Mouse (Mus musculus): ENCODE results near the gene 4930558K02Rik. TPM values are rescaled to one million over a fixed set of nuclear protein-coding genes. Genes with fewer than 3 reads are reported as not detected.
A peak's percentile ranks its signal among the peaks of the same experiment; 100 is the strongest.

4930558K02Rik gene
- polyA plus RNA-seq, 1 experiment from 2014 or later: not detected

DNA sequence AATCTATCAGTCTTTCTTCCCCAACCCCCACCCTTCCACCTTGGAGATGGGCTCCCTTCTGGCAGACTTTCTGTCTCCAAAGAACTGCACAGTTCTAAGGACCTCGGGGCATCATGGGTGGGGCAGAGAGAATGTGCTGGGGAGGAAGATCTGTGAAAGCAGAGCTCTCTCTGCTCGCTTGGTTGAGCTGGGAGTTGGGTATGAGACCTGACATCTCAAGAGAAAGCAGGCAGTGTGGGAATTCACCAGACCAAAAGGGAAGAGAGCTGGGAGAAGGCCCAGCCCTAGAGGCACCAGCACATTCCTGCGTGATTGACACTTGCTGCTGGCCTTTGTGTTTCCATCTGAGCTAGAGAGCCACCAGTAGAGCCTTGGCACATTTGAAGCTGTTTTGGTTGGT, 63.4 kb downstream of the 4930558K02Rik start:
- Histone ChIP-seq H3K27ac (replicated peaks) (no peak overlapping the region), H3K4me1 (replicated peaks) (0 out of 2 replicates have a peak, but pooled peaks cover 3% of the 10 kb centered on the region), H3K4me2 (no peak overlapping the region), H3K9me3 (replicated peaks) (no peaks in the 10 kb centered on the region), H3K36me3 (replicated peaks) (no peaks in the 10 kb centered on the region), H3K27me3 (0 out of 2 replicates have a peak, but pooled peaks cover 5% of the 10 kb centered on the region), H3K9ac (no peak overlapping the region), H3K4me3 (replicated peaks) (no peak overlapping the region)
- ATAC-seq (ENCODE audit: insufficient read depth): no peak
- 57% methylated on average over 3 of the region's 3 CpGs for WGBS (ENCODE audit: insufficient replicate concordance)

DNA sequence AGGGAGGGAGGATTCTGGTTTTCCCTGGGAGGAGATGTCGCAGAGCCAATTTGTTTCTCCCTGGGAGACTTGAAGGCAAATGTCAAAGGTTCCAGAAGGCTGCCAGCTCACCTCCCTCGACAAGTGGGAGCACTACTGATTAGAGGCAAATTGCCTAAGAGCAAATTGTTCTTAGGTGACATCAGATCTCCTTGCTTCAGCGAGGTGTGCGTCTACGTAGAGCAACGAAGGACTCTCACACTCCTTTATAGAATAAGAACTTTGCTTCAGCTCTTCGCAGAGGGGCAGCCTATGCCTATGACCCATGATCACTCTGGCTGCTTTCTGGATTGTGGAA, 65.8 kb downstream of the 4930558K02Rik start:
- Histone ChIP-seq H3K4me1 (replicated peaks) (0 out of 2 replicates have a peak, but pooled peaks cover 2% of the 10 kb centered on the region), H3K4me2 (no peak overlapping the region), H3K27ac (replicated peaks) (no peak overlapping the region), H3K4me3 (replicated peaks) (no peak overlapping the region), H3K9ac (no peak overlapping the region), H3K36me3 (replicated peaks) (no peaks in the 10 kb centered on the region), H3K27me3 (0 out of 2 replicates have a peak, but pooled peaks cover 4% of the 10 kb centered on the region), H3K9me3 (replicated peaks) (no peaks in the 10 kb centered on the region)
- no peak for ATAC-seq (ENCODE audit: insufficient read depth)
- WGBS (ENCODE audit: insufficient replicate concordance): 67% methylated on average over 7 of the region's 7 CpGs

DNA sequence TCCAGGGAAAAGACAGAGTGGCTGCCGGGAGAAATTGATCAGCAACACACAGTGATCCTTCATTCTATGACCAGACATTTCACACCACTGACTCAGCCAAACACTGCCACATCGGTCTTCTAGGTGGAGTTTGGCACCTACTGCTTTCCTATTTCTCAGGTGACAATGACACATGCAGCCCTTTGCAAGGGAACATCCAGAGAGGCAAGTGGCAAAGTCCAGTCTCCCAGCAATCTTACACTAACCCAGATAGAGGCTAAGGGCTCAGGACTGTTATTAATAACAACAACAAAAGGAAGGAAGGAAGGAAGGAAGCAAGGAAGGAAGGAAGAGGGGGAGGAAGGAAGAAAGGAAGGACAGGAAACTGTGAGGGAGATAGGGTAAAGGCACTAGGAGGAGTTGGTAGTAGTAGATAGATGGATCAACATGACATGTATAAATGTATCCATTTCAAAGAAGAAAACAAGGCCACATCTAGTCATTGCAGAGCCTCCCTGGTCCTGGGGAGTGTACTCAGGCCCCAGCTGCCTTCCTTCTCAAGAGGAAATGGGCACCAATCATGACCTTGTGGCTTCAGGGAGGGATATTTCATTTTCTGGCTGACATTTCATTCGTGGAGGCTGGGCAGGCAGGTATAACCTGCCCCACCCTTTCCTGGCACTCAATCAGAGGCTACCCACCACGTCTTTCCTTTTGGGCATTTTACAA, 66.3 kb downstream of the 4930558K02Rik start:
- 40% methylated on average over 4 of the region's 4 CpGs for WGBS (ENCODE audit: insufficient replicate concordance)
- Histone ChIP-seq H3K4me1 (replicated peaks) (no peaks in the 10 kb centered on the region), H3K36me3 (replicated peaks) (no peaks in the 10 kb centered on the region), H3K9ac (no peak overlapping the region), H3K27ac (replicated peaks) (no peak overlapping the region), H3K4me2 (no peak overlapping the region), H3K27me3 (0 out of 2 replicates have a peak, but pooled peaks cover 4% of the 10 kb centered on the region), H3K4me3 (replicated peaks) (no peak overlapping the region), H3K9me3 (replicated peaks) (no peaks in the 10 kb centered on the region)
- ATAC-seq (ENCODE audit: insufficient read depth): no peak

DNA sequence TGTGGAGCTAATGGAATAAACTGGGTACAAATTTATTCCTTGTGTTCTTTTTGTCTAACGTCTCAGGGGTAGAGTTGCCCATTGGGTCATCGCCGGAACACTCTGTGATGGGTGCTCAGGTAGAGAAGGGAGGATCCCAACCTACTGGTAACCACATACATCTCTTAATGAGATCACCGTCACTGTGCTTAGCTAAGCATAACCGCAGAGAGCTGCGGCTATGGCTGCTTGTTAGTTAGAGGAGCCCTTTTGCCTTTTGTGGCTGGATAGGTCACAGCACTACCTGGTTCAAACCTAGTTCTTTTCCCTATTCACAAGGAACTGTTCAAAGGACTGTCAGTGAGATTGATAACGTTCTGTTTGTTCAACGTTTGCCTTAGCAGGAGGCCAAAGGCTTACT, 70.4 kb downstream of the 4930558K02Rik start:
- Histone ChIP-seq H3K9ac (no peak overlapping the region), H3K27ac (replicated peaks) (no peak overlapping the region), H3K4me3 (replicated peaks) (no peak overlapping the region), H3K4me2 (no peak overlapping the region), H3K9me3 (replicated peaks) (no peaks in the 10 kb centered on the region), H3K4me1 (replicated peaks) (no peaks in the 10 kb centered on the region), H3K36me3 (replicated peaks) (no peaks in the 10 kb centered on the region), H3K27me3 (no peaks in the 10 kb centered on the region)
- 73% methylated on average over 8 of the region's 8 CpGs for WGBS (ENCODE audit: insufficient replicate concordance)
- no peak for ATAC-seq (ENCODE audit: insufficient read depth)

DNA sequence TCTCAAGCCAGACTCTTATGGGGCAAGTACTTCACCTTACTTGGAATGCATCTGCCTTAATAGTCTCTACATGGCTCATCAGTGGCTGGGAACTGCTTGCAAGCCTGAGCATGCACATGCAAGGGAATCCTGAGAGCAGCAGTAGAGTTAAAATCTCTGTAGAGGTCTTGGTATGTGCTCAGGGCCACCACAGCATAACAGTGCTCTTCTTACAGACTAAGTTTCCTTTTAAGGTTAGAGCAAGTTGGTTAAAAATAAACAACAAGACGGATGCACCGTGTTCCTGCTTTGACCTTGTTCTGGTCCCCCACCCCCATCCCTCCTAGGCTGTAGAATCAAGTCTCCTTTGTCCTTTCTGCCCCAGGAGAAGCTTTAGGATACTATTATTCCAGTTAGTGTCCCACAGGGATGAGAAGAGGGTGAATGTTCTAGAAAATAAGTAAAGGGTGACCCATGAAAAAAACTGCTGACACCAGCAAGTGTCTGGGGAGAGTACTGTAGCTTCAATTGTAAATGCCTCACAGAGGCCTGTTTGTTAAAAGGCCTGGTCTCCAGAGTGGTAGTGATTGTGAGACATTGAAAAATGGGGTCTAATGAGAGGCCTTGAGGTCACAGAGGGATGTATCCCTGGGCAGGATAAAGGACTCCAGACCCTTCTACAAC, 71.5 kb downstream of the 4930558K02Rik start:
- Histone ChIP-seq H3K27ac (replicated peaks) (no peak overlapping the region), H3K4me1 (replicated peaks) (no peaks in the 10 kb centered on the region), H3K9me3 (replicated peaks) (no peaks in the 10 kb centered on the region), H3K4me3 (replicated peaks) (no peak overlapping the region), H3K9ac (no peak overlapping the region), H3K27me3 (no peaks in the 10 kb centered on the region), H3K36me3 (replicated peaks) (no peaks in the 10 kb centered on the region), H3K4me2 (no peak overlapping the region)
- WGBS (ENCODE audit: insufficient replicate concordance): 36% methylated on average over 2 of the region's 2 CpGs
- ATAC-seq (ENCODE audit: insufficient read depth): no peak

DNA sequence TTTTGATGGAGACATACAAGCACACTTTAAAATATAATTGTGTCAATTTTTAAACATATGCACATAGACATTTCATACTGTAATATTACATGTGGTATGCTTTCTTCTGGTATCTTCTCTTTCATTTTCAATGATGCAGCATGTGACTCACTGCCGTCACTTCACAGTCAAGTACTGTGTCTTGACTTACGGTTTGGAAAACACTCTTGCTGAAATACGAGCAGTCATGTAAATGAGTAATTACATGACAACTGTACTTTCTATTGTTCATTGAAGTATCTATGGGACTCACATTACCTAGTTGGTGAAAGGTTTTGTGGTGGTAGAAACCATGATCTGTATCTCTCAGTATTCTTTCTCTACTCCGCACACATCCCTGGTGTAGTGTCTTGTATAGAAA, 72.3 kb downstream of the 4930558K02Rik start:
- no peak overlapping the region for H3K4me3 ChIP-seq (replicated peaks)
- no peaks in the 10 kb centered on the region for H3K9me3 ChIP-seq (replicated peaks)
- WGBS (ENCODE audit: insufficient replicate concordance): 74% methylated on average over 4 of the region's 4 CpGs
- ATAC-seq (ENCODE audit: insufficient read depth): no peak
- H3K4me1 ChIP-seq (replicated peaks): no peaks in the 10 kb centered on the region
- H3K36me3 ChIP-seq (replicated peaks): no peaks in the 10 kb centered on the region
- H3K4me2 ChIP-seq: no peak overlapping the region
- no peaks in the 10 kb centered on the region for H3K27me3 ChIP-seq
- H3K27ac ChIP-seq (replicated peaks): no peak overlapping the region
- H3K9ac ChIP-seq: no peak overlapping the region

DNA sequence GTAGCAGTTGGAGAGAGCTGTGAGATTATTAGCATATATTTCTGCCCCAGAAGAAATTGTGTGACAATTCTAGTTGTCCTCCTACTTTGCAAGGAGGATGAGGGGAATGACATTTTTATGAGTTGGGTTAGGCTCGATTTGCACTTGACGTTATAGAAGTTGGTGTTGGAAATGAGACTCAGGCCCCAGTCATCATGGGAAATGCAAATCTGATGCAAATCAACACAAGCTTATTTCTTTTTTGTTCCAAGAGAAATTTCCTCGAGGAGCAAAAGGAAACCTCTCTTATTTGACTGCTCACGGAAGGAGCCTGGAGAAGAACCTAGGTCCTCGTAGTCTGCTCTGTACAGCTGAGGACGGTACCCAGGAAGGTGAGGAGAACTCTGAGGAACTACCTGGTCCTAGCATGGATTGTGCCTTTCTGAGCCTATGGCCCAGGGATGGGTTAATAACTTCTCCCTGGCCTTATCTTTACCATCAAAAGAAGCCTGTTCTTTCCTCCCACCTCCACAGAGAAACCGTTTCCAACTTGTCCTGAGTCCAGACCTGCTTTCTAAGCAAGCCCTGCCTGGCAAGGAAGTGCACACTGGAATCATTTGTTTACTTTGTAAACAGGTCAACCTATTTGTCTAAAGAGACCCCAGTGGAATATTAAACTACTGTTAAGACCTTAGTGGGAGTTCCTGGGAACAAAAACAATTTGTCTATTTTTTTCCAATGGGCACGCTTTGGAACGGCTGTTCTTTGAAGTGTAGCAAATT, 76.6 kb downstream of the 4930558K02Rik start:
- Histone ChIP-seq H3K9me3 (replicated peaks) (no peaks in the 10 kb centered on the region), H3K4me3 (replicated peaks) (no peak overlapping the region), H3K9ac (no peak overlapping the region), H3K27ac (replicated peaks) (no peak overlapping the region), H3K4me1 (replicated peaks) (no peaks in the 10 kb centered on the region), H3K36me3 (replicated peaks) (no peaks in the 10 kb centered on the region), H3K4me2 (no peak overlapping the region), H3K27me3 (no peaks in the 10 kb centered on the region)
- no peak for ATAC-seq (ENCODE audit: insufficient read depth)
- WGBS (ENCODE audit: insufficient replicate concordance): 68% methylated on average over 9 of the region's 9 CpGs

DNA sequence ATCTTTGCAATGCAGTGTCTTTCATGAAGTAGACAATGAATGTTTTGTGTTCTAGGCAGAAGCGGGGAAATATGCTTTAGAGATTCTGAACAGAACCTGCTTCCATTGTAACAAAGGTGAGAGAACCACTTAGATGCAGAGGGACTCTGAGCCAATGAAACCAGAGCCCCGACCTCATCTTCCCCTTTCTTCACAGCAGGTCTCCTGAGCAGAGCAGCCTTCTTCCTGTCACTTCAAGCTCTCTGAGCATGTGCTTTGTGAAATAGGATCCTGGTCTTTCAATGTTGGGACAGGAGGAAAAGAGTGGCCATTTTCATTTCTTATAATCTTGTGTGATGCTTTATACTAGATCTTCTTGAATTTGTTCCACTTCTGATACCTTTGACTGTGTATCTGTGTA, 79.3 kb downstream of the 4930558K02Rik start:
- ATAC-seq (ENCODE audit: insufficient read depth): no peak
- Histone ChIP-seq H3K4me1 (replicated peaks) (peaks cover 16% of the 10 kb centered on the region), H3K36me3 (replicated peaks) (no peaks in the 10 kb centered on the region), H3K27me3 (no peaks in the 10 kb centered on the region), H3K9me3 (replicated peaks) (no peaks in the 10 kb centered on the region), H3K4me3 (replicated peaks) (no peak overlapping the region), H3K27ac (replicated peaks) (no peak overlapping the region), H3K9ac (no peak overlapping the region), H3K4me2 (no peak overlapping the region)
- WGBS (ENCODE audit: insufficient replicate concordance): 35% methylated on average over 2 of the region's 2 CpGs

DNA sequence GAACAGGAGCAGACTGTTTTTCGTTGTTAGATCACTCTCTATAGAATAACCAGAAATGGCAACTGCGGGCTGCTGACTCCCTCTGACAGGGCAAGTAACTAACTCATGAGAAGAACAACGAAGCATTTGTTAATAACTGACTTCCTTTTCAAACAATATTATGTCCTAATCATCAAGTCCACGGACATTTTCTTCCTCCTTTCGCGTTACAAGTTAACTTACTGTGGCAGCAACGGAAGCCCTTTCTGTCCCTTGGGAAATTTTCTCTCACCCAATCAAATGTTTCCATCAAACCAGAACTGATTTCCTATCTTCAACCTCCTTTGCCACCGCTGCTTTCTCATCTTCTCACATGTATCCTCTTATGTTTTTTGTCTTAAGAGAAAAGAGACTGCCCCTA, 82.2 kb downstream of the 4930558K02Rik start:
- 57% methylated on average over 8 of the region's 8 CpGs for WGBS (ENCODE audit: insufficient replicate concordance)
- no peak overlapping the region for H3K4me3 ChIP-seq (replicated peaks)
- H3K27ac ChIP-seq (replicated peaks): peak overlapping the region; percentile 64; the same call in 1 of the 2 replicates
- no peak overlapping the region for H3K4me2 ChIP-seq
- peaks cover 39% of the 10 kb centered on the region for H3K4me1 ChIP-seq (replicated peaks)
- no peaks in the 10 kb centered on the region for H3K36me3 ChIP-seq (replicated peaks)
- H3K9me3 ChIP-seq (replicated peaks): no peaks in the 10 kb centered on the region
- H3K27me3 ChIP-seq: no peaks in the 10 kb centered on the region
- H3K9ac ChIP-seq: no peak overlapping the region
- no peak for ATAC-seq (ENCODE audit: insufficient read depth)

GRCm38 (mm10) chr1:161896130-161896529, 83.3 kb downstream of the 4930558K02Rik start:
- H3K9me3 ChIP-seq (replicated peaks): no peaks in the 10 kb centered on the region
- no peaks in the 10 kb centered on the region for H3K27me3 ChIP-seq
- 53% methylated on average over 10 of the region's 10 CpGs for WGBS (ENCODE audit: insufficient replicate concordance)
- peaks cover 44% of the 10 kb centered on the region for H3K4me1 ChIP-seq (replicated peaks)
- H3K4me3 ChIP-seq (replicated peaks): no peak overlapping the region
- no peak overlapping the region; the same call in 1 of the 2 replicates for H3K9ac ChIP-seq
- H3K4me2 ChIP-seq: no peak overlapping the region
- H3K36me3 ChIP-seq (replicated peaks): no peaks in the 10 kb centered on the region
- H3K27ac ChIP-seq (replicated peaks): peak overlapping the region; percentile 96
- ATAC-seq (ENCODE audit: insufficient read depth): no peak

- H3K4me2 ChIP-seq: peak overlapping the region; percentile 48
Measured at GRCm38 (mm10) chr1:161895014-161895413, 84.4 kb downstream of the 4930558K02Rik start.

More at GRCm38 (mm10) chr1:161895014-161895413, 84.4 kb downstream of the 4930558K02Rik start:
- Histone ChIP-seq H3K9ac (peak overlapping the region; percentile 4; the same call in 1 of the 2 replicates), H3K36me3 (replicated peaks) (no peaks in the 10 kb centered on the region), H3K27ac (replicated peaks) (peak overlapping the region; percentile 96), H3K4me3 (replicated peaks) (no peak overlapping the region), H3K4me1 (replicated peaks) (peaks cover 44% of the 10 kb centered on the region), H3K9me3 (replicated peaks) (no peaks in the 10 kb centered on the region), H3K27me3 (no peaks in the 10 kb centered on the region)
- ATAC-seq (ENCODE audit: insufficient read depth): peak; percentile 61
- 83% methylated on average over 3 of the region's 3 CpGs for WGBS (ENCODE audit: insufficient replicate concordance)
